Mouse (Mus musculus): Measurements from ENCODE around the gene Ube2o. TPM values are rescaled to one million over a fixed set of nuclear protein-coding genes. Genes with fewer than 3 reads are reported as not detected.
"Not testable (repeated sequence)": the region's sequence is repeated elsewhere in the genome, so short reads cannot be mapped to it uniquely, and the experiment has no call there.

Gene Ube2o
- total RNA-seq, 2 experiments from 2014 or later, result 99.4 to 104 TPM

- DNase-seq (ENCODE audit: low spot score in 2 of 2), result no peak
Observed at GRCm38 (mm10) chr11:116615735-116616437, 34.6 kb upstream of the Ube2o start.

- no peak for DNase-seq (ENCODE audit: low spot score in 2 of 2)
Observed at GRCm38 (mm10) chr11:116613234-116613633, 32.0 kb upstream of the Ube2o start.

GRCm38 (mm10) chr11:116612554-116612953 is 31.3 kb upstream of the Ube2o start:
- DNase-seq (ENCODE audit: low spot score in 2 of 2), result no peak

- no peak for DNase-seq (ENCODE audit: low spot score in 2 of 2)
Observed at GRCm38 (mm10) chr11:116611883-116612282, 30.6 kb upstream of the Ube2o start.

GRCm38 (mm10) chr11:116611168-116611567 is 29.9 kb upstream of the Ube2o start:
- not testable (repeated sequence) for DNase-seq (ENCODE audit: low spot score in 2 of 2)

GRCm38 (mm10) chr11:116609965-116610630 is 28.9 kb upstream of the Ube2o start:
- DNase-seq (ENCODE audit: low spot score in 2 of 2), result no peak

GRCm38 (mm10) chr11:116607717-116608116 is 26.5 kb upstream of the Ube2o start:
- no peak for DNase-seq (ENCODE audit: low spot score in 2 of 2)

- no peak for DNase-seq (ENCODE audit: low spot score in 2 of 2)
Observed at GRCm38 (mm10) chr11:116604097-116604496, 22.9 kb upstream of the Ube2o start.

GRCm38 (mm10) chr11:116603339-116603738 is 22.1 kb upstream of the Ube2o start:
- DNase-seq (ENCODE audit: low spot score in 2 of 2), result no peak

- DNase-seq (ENCODE audit: low spot score in 2 of 2), result no peak
Observed at GRCm38 (mm10) chr11:116602043-116602442, 20.8 kb upstream of the Ube2o start.

- no peak for DNase-seq (ENCODE audit: low spot score in 2 of 2)
Observed at GRCm38 (mm10) chr11:116601166-116601565, 19.9 kb upstream of the Ube2o start.

GRCm38 (mm10) chr11:116599230-116599629 is 18.0 kb upstream of the Ube2o start:
- DNase-seq (ENCODE audit: low spot score in 2 of 2), result no peak

- no peak for DNase-seq (ENCODE audit: low spot score in 2 of 2)
Observed at GRCm38 (mm10) chr11:116598193-116598592, 16.9 kb upstream of the Ube2o start.

- no peak for DNase-seq (ENCODE audit: low spot score in 2 of 2)
Observed at GRCm38 (mm10) chr11:116596766-116597165, 15.5 kb upstream of the Ube2o start.

- DNase-seq (ENCODE audit: low spot score in 2 of 2), result no peak
Observed at GRCm38 (mm10) chr11:116593345-116593744, 12.1 kb upstream of the Ube2o start.

- peak; percentile 87 to 98 for DNase-seq (ENCODE audit: low spot score in 2 of 2)
Observed at GRCm38 (mm10) chr11:116592428-116592827, 11.2 kb upstream of the Ube2o start.

GRCm38 (mm10) chr11:116591621-116592020 is 10.4 kb upstream of the Ube2o start:
- DNase-seq (ENCODE audit: low spot score in 2 of 2), result no peak

GRCm38 (mm10) chr11:116589574-116589973 is 8.3 kb upstream of the Ube2o start:
- no peak for DNase-seq (ENCODE audit: low spot score in 2 of 2)

GRCm38 (mm10) chr11:116589020-116589531 is 7.8 kb upstream of the Ube2o start:
- DNase-seq (ENCODE audit: low spot score in 2 of 2), result no peak

- peak; percentile 47 to 75 for DNase-seq (ENCODE audit: low spot score in 2 of 2)
Observed at GRCm38 (mm10) chr11:116586801-116587631, 5.8 kb upstream of the Ube2o start.

- DNase-seq (ENCODE audit: low spot score in 2 of 2), result no peak
Observed at GRCm38 (mm10) chr11:116586310-116586709, 5.1 kb upstream of the Ube2o start, which contains the start of gene Aanat. TSS of gene Aanat (plus strand) at chr11:116586432.

GRCm38 (mm10) chr11:116585682-116586081 is 4.4 kb upstream of the Ube2o start:
- no peak for DNase-seq (ENCODE audit: low spot score in 2 of 2)

Data from layer of hippocampus, adult 18-20 months (tissue).